Mouse (Mus musculus): Measurements from ENCODE around the gene Srp68.

The Srp68 gene

GRCm38 (mm10) chr11:116274045-116274666 is at the start of gene Srp68:
Gene Srp68 (minus strand): TSS chr11:116274217.
- DNase-seq, result peak; percentile 95

GRCm38 (mm10) chr11:116318719-116319659 is 45.0 kb upstream of the Srp68 start:
- peak; percentile 81 for DNase-seq

GRCm38 (mm10) chr11:116312359-116312758 is 38.3 kb upstream of the Srp68 start:
- DNase-seq, result no peak

- DNase-seq, result no peak
These were observed 37.2 kb upstream of the Srp68 start for GRCm38 (mm10) chr11:116311169-116311568.

GRCm38 (mm10) chr11:116309601-116310000 is 35.6 kb upstream of the Srp68 start:
- no peak for DNase-seq

GRCm38 (mm10) chr11:116307762-116308531 is 33.9 kb upstream of the Srp68 start:
- DNase-seq, result no peak

GRCm38 (mm10) chr11:116307019-116307725 is 33.2 kb upstream of the Srp68 start, which contains the start of gene Exoc7:
Gene Exoc7 (minus strand): TSS chr11:116307233.
- DNase-seq, result no peak

GRCm38 (mm10) chr11:116306126-116306982 is 32.3 kb upstream of the Srp68 start:
- DNase-seq, result peak; percentile 90

GRCm38 (mm10) chr11:116305423-116305822 is 31.4 kb upstream of the Srp68 start:
- no peak for DNase-seq

GRCm38 (mm10) chr11:116298621-116299020 is 24.6 kb upstream of the Srp68 start:
- no peak for DNase-seq

GRCm38 (mm10) chr11:116298221-116298620 is 24.2 kb upstream of the Srp68 start:
- DNase-seq, result no peak

GRCm38 (mm10) chr11:116297017-116297416 is 23.0 kb upstream of the Srp68 start:
- DNase-seq, result no peak

- DNase-seq, result no peak
These were observed 22.2 kb upstream of the Srp68 start for GRCm38 (mm10) chr11:116296191-116296734.

GRCm38 (mm10) chr11:116294319-116294718 is 20.3 kb upstream of the Srp68 start:
- DNase-seq, result no peak

GRCm38 (mm10) chr11:116293538-116294137 is 19.6 kb upstream of the Srp68 start:
- no peak for DNase-seq

GRCm38 (mm10) chr11:116292401-116292800 is 18.4 kb upstream of the Srp68 start:
- no peak for DNase-seq

GRCm38 (mm10) chr11:116290556-116290955 is 16.5 kb upstream of the Srp68 start:
- DNase-seq, result no peak

GRCm38 (mm10) chr11:116287351-116287750 is 13.3 kb upstream of the Srp68 start:
- DNase-seq, result no peak

- no peak for DNase-seq
These were observed 11.8 kb upstream of the Srp68 start for GRCm38 (mm10) chr11:116285770-116286191.

GRCm38 (mm10) chr11:116283982-116284381 is 10.0 kb upstream of the Srp68 start:
- DNase-seq, result no peak

Measured in right cerebral cortex, postnatal 25 days (tissue).